Mouse (Mus musculus) liver, embryonic 12.5 days (tissue): ENCODE measurements at regions not wholly inside any gene's neighbourhood (a gene's known extent, or its start where the extent isn't known, plus 50 kb on each side); places are given as distances from the start of the nearest gene placed in this dataset.

ENCODE experiments used
- ATAC-seq: fragments of 200-750 bp; cut with Nextera tagmentation; 2 replicates; pipeline ENCODE4 v1.8.0; 2017; ENCODE audit warnings: moderate number of reproducible peaks, mild to moderate bottlenecking, moderate library complexity
- H3K27ac ChIP-seq: fragments of 300-500 bp; sonication (generic); 2 replicates; pipeline ENCODE4 v1.5.1; 2016; ENCODE audit warnings: mild to moderate bottlenecking
- H3K27me3 ChIP-seq: fragments of 300-500 bp; sonication (generic); replicated peaks from 2 replicates; pipeline ENCODE4 v1.6.1; 2016; ENCODE audit warnings: mild to moderate bottlenecking, moderate library complexity
- H3K36me3 ChIP-seq: fragments of 300-500 bp; sonication (generic); 2 replicates; pipeline ENCODE4 v1.6.1; 2016; ENCODE audit warnings: mild to moderate bottlenecking, moderate library complexity
- H3K4me1 ChIP-seq: fragments of 300-500 bp; sonication (generic); 2 replicates; pipeline ENCODE4 v1.6.1; 2016
- H3K4me2 ChIP-seq: fragments of 300-500 bp; sonication (generic); 2 replicates; pipeline ENCODE4 v1.6.1; 2016; ENCODE audit warnings: mild to moderate bottlenecking, moderate library complexity
- H3K4me3 ChIP-seq: fragments of 300-500 bp; sonication (generic); 2 replicates; pipeline ENCODE4 v1.5.1; 2016; ENCODE audit warnings: mild to moderate bottlenecking, moderate library complexity
- H3K9ac ChIP-seq: fragments of 300-500 bp; sonication (generic); 2 replicates; pipeline ENCODE4 v1.6.1; 2016; ENCODE audit warnings: mild to moderate bottlenecking, moderate library complexity
- H3K9me3 ChIP-seq: fragments of 300-500 bp; sonication (generic); replicated peaks from 2 replicates; pipeline ENCODE4 v1.6.1; 2016; ENCODE audit warnings: mild to moderate bottlenecking, moderate library complexity
- WGBS: fragments of 180-500 bp; shearing (Covaris S2); methylation state at CpG from one replicate; pipeline ENCODE4 v1.1.7; 2016; ENCODE audit not compliant: insufficient replicate concordance; 5-methylcytosine and 5-hydroxymethylcytosine counted together

DNA sequence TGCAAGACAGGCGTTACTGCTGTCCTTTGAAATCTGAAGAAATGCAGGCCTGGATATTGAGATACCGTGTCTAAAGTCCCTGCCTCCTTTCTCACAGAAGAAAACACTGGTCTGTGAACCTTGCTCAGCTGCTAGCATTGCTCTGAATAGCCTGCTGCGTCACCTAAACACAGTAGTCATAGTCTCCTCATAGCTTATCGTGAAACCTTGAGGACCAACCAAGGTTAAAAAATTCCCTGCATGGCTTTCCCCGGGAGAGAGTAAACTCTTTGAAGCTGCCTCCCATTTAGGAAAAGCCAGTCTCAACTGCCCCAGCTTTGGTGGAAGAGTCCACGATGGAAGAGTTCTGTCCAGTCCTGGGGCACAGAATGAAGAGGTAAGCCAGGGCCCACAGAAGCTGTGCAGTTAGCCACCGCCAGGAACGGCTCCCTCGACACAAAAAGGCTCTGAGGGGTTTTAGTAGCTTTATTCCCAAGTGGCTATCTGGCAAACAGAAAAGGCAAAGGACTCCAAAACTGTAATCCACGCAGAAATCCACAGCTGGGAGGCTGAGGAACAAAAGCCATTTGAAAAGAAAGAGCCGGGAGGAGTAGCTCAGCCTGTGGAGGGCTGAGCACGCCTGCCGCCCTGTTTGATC lies 142.0 kb upstream of the Rad23b start:
- Histone ChIP-seq H3K4me3 (no peak overlapping the region), H3K9me3 (no peaks in the 10 kb centered on the region), H3K4me2 (no peak overlapping the region), H3K27ac (no peak overlapping the region), H3K9ac (no peak overlapping the region), H3K36me3 (no peaks in the 10 kb centered on the region), H3K27me3 (peaks cover 12% of the 10 kb centered on the region; the same call in 1 of the 2 replicates), H3K4me1 (no peaks in the 10 kb centered on the region)
- ATAC-seq: no peak
- WGBS: 55% methylated on average over 13 of the region's 13 CpGs

DNA sequence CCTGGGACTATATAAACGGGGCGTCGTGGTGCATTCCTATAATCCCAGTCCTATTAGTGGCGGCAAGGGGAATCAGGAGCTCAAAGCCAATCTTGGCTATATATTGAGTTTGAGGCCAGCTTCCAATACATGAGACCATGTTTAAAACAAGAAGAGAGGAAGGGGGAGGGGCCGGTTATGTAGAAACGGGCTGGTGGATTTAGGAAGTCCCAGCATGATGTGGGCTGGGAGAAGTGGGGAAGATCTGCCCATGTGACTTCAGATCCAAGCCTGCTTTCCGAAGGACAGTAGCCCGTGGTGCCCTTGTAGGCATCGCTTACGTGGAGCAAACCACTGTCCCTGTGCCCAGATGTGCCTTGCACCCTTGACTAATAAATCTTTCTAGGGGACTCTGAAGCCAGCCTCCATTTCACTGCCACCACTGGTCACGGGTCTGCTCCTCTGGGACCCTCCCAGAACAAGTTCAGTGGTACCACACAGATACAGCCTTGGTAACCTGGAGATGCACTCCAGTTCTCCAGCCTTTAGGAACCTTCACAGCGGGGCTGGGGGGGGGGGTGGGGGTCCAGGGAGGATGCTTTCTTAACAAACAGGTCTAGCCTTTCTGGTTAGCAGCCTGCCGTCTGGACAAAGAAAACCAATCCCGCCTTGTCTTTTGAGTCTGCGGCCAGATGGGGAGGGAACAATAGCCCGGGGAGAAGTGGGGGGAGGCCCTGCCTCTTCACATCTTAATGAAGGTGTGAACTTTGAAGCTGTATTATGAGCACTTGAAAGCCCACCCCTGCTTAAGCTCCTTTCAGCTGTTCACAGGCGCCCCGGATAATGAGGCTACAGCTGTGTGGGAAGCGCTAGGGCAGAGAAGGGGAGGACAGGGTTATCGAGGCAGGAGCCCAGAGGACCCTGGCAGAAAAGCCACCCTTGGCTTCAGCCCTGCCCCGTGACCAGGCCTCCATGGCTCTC lies 141.2 kb upstream of the Rad23b start:
- Histone ChIP-seq H3K4me2 (no peak overlapping the region), H3K27me3 (peaks cover 12% of the 10 kb centered on the region; the same call in 1 of the 2 replicates), H3K27ac (no peak overlapping the region), H3K9ac (no peak overlapping the region), H3K4me3 (no peak overlapping the region), H3K4me1 (no peaks in the 10 kb centered on the region), H3K36me3 (no peaks in the 10 kb centered on the region), H3K9me3 (no peaks in the 10 kb centered on the region)
- WGBS: 20% methylated on average over 21 of the region's 21 CpGs
- ATAC-seq: no peak

DNA sequence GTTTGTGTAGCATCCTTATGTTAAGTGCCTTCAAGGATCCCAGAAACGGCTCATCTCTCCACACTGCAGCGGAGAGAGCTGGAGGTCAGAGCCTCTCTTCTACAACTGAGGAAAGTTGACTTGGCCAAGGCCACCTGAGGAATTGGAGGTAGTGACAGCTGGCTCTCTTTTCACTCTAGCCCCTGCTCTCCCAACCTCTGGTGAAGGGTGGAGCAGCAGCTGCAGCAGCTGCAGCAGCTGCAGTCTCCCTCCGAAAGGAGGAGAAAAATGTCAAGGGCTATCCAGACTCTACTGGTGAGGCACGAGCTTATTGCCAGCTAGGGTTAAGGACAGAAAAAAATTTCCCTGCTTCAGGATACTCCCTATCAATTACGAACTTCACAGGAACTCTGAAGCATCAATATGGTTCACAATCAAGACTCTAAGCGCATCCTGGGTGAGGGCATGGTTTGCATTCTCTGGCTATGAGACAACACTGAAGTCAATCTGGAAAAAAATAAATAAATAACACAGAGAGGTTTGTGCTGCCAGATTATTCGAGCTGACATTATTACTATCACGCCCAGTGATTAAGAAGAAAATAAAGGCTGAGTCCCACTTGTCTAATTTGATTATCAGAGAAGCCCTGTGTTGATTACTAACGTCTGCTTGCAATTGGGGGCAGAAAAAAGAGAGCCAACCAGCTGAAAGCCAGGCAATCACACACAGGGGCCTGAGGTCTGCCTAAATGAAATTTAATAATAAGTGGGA lies 134.2 kb upstream of the Rad23b start:
- H3K4me2 ChIP-seq: no peak overlapping the region
- H3K36me3 ChIP-seq: no peaks in the 10 kb centered on the region
- no peak overlapping the region for H3K9ac ChIP-seq
- no peaks in the 10 kb centered on the region for H3K27me3 ChIP-seq
- H3K4me3 ChIP-seq: no peak overlapping the region
- 54% methylated on average over 9 of the region's 9 CpGs for WGBS
- no peak for ATAC-seq
- no peaks in the 10 kb centered on the region for H3K4me1 ChIP-seq
- H3K9me3 ChIP-seq: no peaks in the 10 kb centered on the region
- H3K27ac ChIP-seq: no peak overlapping the region

DNA sequence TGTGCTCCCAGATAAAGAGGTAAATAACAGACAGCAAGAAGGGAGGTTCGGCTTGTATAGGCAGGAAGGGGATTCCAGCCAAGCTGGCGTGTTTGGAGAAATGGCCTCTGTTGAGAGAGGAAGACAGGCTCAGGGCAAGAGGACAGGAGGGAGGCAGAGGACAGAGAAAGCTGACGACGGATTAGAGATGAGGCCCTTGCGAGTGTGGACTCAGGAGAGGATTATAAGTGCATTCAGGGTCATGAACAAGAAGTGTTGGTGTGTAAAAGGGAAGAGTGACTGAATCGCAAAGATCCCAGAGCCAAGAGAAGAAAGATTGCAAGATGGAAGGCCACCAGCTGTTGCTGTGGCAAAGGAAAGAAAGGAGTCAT lies 133.7 kb upstream of the Rad23b start:
- no peak overlapping the region for H3K4me3 ChIP-seq
- whole genome bisulfite sequencing: 51% methylated on average over 6 of the region's 6 CpGs
- no peaks in the 10 kb centered on the region for H3K9me3 ChIP-seq
- no peaks in the 10 kb centered on the region for H3K4me1 ChIP-seq
- no peak overlapping the region for H3K4me2 ChIP-seq
- ATAC-seq: no peak
- no peak overlapping the region for H3K9ac ChIP-seq
- H3K27ac ChIP-seq: no peak overlapping the region
- no peaks in the 10 kb centered on the region for H3K27me3 ChIP-seq
- no peaks in the 10 kb centered on the region for H3K36me3 ChIP-seq

DNA sequence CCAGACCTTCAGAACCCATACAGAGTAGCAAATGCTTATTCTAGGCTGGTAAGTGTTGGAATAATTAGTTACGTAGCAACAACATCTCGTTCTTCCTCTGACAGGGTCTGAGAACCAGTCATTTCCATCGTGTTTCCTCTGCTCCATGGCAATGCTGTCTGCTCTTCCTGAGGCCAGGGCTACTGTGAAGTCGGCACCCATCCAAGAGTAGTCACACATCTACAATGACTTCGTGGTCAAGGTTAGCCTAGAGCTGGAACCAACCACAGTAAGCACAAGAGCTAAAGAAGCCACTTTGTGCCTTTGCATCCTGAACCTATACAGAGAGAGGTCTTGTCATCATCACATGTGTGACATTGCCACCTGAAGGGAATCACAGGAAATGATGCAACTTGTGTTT lies 124.1 kb upstream of the Rad23b start:
- Histone ChIP-seq H3K9me3 (no peaks in the 10 kb centered on the region), H3K36me3 (no peaks in the 10 kb centered on the region), H3K4me2 (no peak overlapping the region), H3K9ac (no peak overlapping the region), H3K27me3 (no peaks in the 10 kb centered on the region), H3K27ac (no peak overlapping the region), H3K4me3 (no peak overlapping the region), H3K4me1 (no peaks in the 10 kb centered on the region)
- WGBS: 58% methylated on average over 5 of the region's 5 CpGs
- no peak for ATAC-seq

DNA sequence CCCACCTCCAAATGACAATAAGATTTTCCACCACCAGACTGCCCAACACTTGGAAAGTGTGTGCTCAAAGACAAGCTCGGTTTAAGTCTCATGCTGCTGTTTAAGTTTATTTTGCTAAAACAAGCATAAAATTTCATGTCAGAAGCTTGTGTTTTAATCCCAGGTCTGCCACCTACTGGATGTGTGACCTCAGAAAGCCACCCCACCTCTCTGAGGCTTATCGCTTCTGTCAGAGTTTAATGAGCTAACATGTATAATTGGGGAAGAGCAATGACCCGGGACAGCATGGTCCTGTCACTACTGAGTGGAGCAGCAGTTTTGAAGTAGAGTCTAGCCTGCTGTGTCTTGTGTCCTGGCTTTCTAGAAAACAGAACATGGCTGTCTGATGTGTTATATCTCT lies 122.4 kb upstream of the Rad23b start:
- H3K9me3 ChIP-seq: no peaks in the 10 kb centered on the region
- WGBS: 37% methylated on average over 3 of the region's 3 CpGs
- H3K27me3 ChIP-seq: no peaks in the 10 kb centered on the region

DNA sequence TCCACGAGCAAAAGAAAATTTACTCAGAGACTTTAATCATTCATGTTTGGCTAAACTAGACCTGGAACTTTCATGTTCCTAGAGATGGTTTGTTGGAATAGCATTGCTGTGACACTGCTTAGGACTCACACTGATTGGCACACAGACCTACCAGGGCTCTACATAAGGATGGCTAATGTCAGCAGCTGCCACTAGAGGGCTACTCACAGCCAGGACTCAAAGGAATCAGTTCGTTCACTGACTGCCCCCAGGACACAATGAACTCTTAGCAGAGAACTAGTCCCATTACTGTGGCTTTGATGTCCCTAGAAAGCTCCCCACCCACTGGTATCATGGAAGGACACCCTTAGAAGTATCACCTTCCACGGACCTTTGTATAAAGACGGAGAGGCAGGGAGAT lies 118.3 kb upstream of the Rad23b start:
- Histone ChIP-seq H3K36me3 (no peaks in the 10 kb centered on the region), H3K4me2 (no peak overlapping the region), H3K4me1 (no peaks in the 10 kb centered on the region), H3K4me3 (no peak overlapping the region), H3K9me3 (no peaks in the 10 kb centered on the region), H3K27me3 (no peaks in the 10 kb centered on the region), H3K9ac (no peak overlapping the region), H3K27ac (no peak overlapping the region)
- no peak for ATAC-seq
- WGBS: 19% methylated on average over 4 of the region's 4 CpGs

More for the DNA sequence above, 122.4 kb upstream of the Rad23b start:
- no peak overlapping the region for H3K4me3 ChIP-seq
- no peaks in the 10 kb centered on the region for H3K4me1 ChIP-seq
- no peak overlapping the region for H3K9ac ChIP-seq
- ATAC-seq: no peak
- no peaks in the 10 kb centered on the region for H3K36me3 ChIP-seq
- no peak overlapping the region for H3K27ac ChIP-seq
- no peak overlapping the region for H3K4me2 ChIP-seq

DNA sequence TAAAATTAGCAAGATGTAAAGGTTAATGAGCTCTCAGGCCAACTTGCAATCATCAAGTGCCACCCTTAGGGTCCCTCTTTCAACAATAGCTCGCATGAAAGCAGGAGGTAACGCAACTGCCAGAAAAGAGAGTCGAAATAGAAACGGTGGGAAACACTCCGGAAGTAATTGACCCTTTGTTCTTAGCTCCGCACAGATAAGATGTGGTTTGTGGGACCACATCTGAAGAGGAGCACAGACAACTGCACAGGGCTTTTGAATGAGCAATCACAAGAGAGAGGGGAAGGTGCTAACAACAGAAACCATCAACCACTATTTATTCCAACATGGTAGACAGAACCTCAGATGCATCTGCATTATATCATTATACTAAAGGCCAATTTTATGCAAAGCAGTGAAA lies 112.0 kb upstream of the Rad23b start:
- no peaks in the 10 kb centered on the region; the same call in 1 of the 2 replicates for H3K27me3 ChIP-seq
- 38% methylated on average over 6 of the region's 6 CpGs for WGBS

DNA sequence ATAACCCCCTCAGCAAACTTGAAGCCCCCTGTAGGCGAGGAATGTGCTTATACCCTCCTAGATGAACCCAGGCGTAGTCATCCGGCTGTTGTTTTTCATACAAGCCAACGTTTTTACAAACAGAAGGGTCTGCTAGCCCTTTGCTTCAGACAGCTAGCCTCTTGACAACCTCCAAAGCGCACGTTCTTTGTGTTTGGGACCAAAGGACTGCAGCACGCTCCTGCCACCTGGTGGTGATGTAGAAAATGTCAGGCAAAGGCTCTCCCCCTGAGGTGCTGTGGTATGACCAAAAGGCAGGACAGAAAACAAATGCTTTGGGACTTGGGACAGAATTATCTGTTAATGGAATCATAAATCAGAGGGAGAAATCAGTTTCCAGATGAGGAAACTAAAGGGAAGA lies 109.4 kb upstream of the Rad23b start:
- Histone ChIP-seq H3K4me3 (no peak overlapping the region), H3K9me3 (no peaks in the 10 kb centered on the region), H3K4me1 (no peaks in the 10 kb centered on the region), H3K9ac (no peak overlapping the region), H3K4me2 (no peak overlapping the region), H3K36me3 (no peaks in the 10 kb centered on the region), H3K27ac (no peak overlapping the region), H3K27me3 (no peaks in the 10 kb centered on the region; the same call in 1 of the 2 replicates)
- no peak for ATAC-seq
- WGBS: 6% methylated on average over 7 of the region's 7 CpGs

More for the DNA sequence above, 112.0 kb upstream of the Rad23b start:
- no peaks in the 10 kb centered on the region for H3K36me3 ChIP-seq
- no peaks in the 10 kb centered on the region for H3K4me1 ChIP-seq
- H3K9ac ChIP-seq: no peak overlapping the region
- H3K9me3 ChIP-seq: no peaks in the 10 kb centered on the region
- H3K27ac ChIP-seq: no peak overlapping the region
- H3K4me2 ChIP-seq: no peak overlapping the region
- no peak for ATAC-seq
- H3K4me3 ChIP-seq: no peak overlapping the region

DNA sequence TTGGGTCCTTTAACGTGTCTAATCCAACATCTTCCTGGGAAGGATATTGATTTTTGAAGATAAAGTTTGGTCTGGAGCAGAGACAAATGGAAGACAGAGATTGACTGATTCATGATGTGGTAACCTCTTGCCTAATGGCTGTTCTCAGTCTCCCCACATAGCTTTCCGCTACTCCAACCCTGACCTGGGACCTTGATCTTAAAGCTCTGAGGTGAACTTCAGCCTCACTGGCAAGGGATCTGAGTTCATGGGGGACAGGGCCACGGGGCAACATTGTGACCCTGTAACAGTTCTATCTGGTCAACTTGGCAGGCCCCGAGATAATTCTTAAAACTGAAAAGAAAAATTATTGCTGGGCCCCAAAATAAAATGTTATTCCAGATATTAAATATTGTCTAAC lies 107.5 kb upstream of the Rad23b start:
- 57% methylated on average over 4 of the region's 4 CpGs for WGBS
- Histone ChIP-seq H3K36me3 (no peaks in the 10 kb centered on the region), H3K27ac (no peak overlapping the region), H3K4me3 (no peak overlapping the region), H3K9ac (no peak overlapping the region), H3K4me2 (no peak overlapping the region), H3K4me1 (no peaks in the 10 kb centered on the region), H3K9me3 (no peaks in the 10 kb centered on the region), H3K27me3 (no peaks in the 10 kb centered on the region; the same call in 1 of the 2 replicates)
- ATAC-seq: no peak

DNA sequence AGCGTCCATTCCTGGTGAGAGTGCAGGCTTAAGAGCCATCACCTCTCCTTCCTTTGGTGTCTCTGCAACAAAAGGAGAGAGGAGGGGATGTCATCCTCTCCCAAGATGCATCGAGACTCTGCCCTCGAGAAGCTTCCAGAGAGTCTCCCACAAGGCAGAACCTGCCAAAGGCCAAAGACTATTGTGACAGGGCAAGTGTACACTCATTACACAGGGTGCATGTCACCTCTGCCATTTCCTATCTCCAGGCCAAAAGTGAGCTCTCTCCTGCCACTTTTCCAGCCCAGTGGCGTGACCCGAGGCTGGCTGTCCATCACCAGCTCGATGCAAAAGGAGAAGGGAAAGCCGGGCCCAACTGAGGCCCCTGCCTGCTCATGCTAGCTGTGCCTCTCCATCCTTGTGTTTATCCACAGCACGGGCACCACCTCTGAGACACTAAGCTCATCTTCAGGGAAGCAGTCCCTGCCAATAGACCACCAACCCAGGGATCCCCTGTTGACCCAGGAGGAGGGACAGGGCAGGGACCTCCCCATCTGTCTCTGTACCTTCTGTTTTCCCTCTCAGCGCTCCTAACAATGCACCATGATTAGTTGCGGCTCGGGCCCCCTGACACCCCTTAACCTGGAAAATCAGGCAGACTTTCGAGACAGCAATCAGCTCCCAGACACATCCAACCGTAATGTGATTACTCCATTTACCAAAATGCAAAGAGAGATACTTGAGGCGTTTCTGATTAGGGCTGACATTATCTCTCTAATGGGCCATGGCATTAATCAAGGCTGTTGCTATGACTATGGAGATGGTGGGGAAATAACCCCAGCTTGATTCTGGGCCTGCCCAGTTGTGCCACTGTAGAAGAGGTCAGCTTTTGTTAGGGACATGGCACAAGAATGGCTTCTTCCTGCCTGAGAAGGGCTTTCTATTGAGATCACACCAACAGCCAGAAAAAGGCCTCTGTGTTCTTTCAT lies 106.5 kb upstream of the Rad23b start:
- WGBS: 62% methylated on average over 14 of the region's 14 CpGs
- Histone ChIP-seq H3K27ac (no peak overlapping the region), H3K36me3 (no peaks in the 10 kb centered on the region), H3K4me1 (no peaks in the 10 kb centered on the region), H3K4me3 (no peak overlapping the region), H3K9me3 (no peaks in the 10 kb centered on the region), H3K27me3 (no peaks in the 10 kb centered on the region; the same call in 1 of the 2 replicates), H3K9ac (no peak overlapping the region), H3K4me2 (no peak overlapping the region)
- no peak for ATAC-seq
